Mouse (Mus musculus) embryonic fibroblast, embryonic 13.5 days (primary cell): ENCODE measurements at regions not wholly inside any gene's neighbourhood (a gene's known extent, or its start where the extent isn't known, plus 50 kb on each side); places are given as distances from the start of the nearest gene placed in this dataset.

Experiments used
- CTCF ChIP-seq: IDR thresholded peaks from 2 replicates; pipeline ENCODE4 v1.5.1; 2011; ENCODE audit warnings: mild to moderate bottlenecking, control low read depth, low read length, moderate library complexity, borderline replicate concordance; ENCODE audit not compliant: insufficient read depth
- POLR2A ChIP-seq: IDR thresholded peaks from 2 replicates; pipeline ENCODE4 v1.6.1; 2011; ENCODE audit warnings: low read depth, mild to moderate bottlenecking, control low read depth, low read length, moderate library complexity

- TF ChIP-seq CTCF, result no peak
- no peak for TF ChIP-seq POLR2A
Measured at GRCm38 (mm10) chr13:6196690-6197089, 335.4 kb downstream of the Klf6 start.
